Mouse (Mus musculus) CH12.LX (cell line): Measurements from ENCODE around the gene Apbb1.

Experiments used
- BHLHE40 ChIP-seq: IDR thresholded peaks from 2 replicates; pipeline ENCODE4 v1.6.1; 2011; ENCODE audit warnings: mild to moderate bottlenecking, low read depth, low read length, improper control_type of control experiment
- CTCF ChIP-seq, 2 experiments: IDR thresholded peaks in 1 of 2; conservative IDR thresholded peaks in 1 of 2; 2 replicates each; pipeline ENCODE4 v1.5.1; 2011 to 2012; ENCODE audit warnings: low read depth in 2 of 2, low read length in 2 of 2, improper control_type of control experiment in 1 of 2, inconsistent platforms in 1 of 2, mild to moderate bottlenecking in 1 of 2, moderate library complexity in 1 of 2
- EP300 ChIP-seq: IDR thresholded peaks from 2 replicates; pipeline ENCODE4 v1.6.1; 2011; ENCODE audit warnings: low read length, improper control_type of control experiment
- GABPA ChIP-seq: IDR thresholded peaks from 2 replicates; pipeline ENCODE4 v1.6.1; 2012; ENCODE audit warnings: low read depth, low read length, improper control_type of control experiment, inconsistent platforms; ENCODE audit not compliant: insufficient replicate concordance
- MAX ChIP-seq: IDR thresholded peaks from 2 replicates; pipeline ENCODE4 v1.6.1; 2011; ENCODE audit warnings: low read length, improper control_type of control experiment
- MAZ ChIP-seq: IDR thresholded peaks from 2 replicates; pipeline ENCODE4 v1.6.1; 2012; ENCODE audit warnings: low read depth, mild to moderate bottlenecking, inconsistent platforms, low read length, improper control_type of control experiment, moderate library complexity
- POLR2A ChIP-seq: IDR thresholded peaks from 2 replicates; pipeline ENCODE4 v1.6.1; 2011; ENCODE audit warnings: low read depth, mild to moderate bottlenecking, improper control_type of control experiment, low read length
- TCF12 ChIP-seq: IDR thresholded peaks from 2 replicates; pipeline ENCODE4 v1.6.1; 2014; ENCODE audit warnings: low read depth, mild to moderate bottlenecking, inconsistent platforms, low read length, improper control_type of control experiment
- USF2 ChIP-seq: conservative IDR thresholded peaks from 2 replicates; pipeline ENCODE4 v1.6.1; 2011; ENCODE audit warnings: low read depth, low read length, improper control_type of control experiment
- ZC3H11A ChIP-seq: IDR thresholded peaks from 2 replicates; pipeline ENCODE4 v1.6.1; 2012; ENCODE audit warnings: low read depth, mild to moderate bottlenecking, inconsistent platforms, low read length, improper control_type of control experiment
- ZNF384 ChIP-seq: IDR thresholded peaks from 2 replicates; pipeline ENCODE4 v1.6.1; 2012; ENCODE audit warnings: low read depth, low read length, improper control_type of control experiment, inconsistent platforms

DNA sequence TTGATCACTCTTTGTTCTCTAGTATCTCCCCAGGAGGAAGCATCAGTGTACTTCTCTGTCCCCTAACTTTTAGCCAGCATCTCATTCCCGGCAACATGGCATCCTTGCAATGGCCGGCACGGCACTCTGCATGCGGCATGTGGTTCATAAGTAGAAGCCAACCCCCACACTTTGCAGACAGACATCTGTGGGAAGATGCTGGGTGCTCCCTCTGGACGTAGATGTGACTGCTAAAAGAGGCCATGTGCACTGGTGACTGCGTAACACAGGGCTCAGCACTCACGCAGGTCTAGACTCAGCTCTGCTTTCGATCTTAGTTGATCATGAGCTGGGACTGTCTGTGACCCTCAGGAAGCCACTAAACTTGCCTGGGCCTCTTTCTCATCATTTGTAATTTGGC, 8.5 kb downstream of the Apbb1 start:
- TF ChIP-seq POLR2A (no peak), GABPA (no peak), CTCF (conservative IDR thresholded peaks at IDR 0.05 in 1 of 2, IDR thresholded peaks at IDR 0.05 in 1 of 2; ENCODE audit: low read depth in 2 of 2, low read length in 2 of 2) (no peak), ZNF384 (no peak), EP300 (no peak), TCF12 (no peak), BHLHE40 (no peak), USF2 (no peak), MAZ (no peak), MAX (no peak), ZC3H11A (no peak)
